Mouse (Mus musculus) yolk sac, embryonic 10.5 days (tissue): ENCODE data around the gene Alg9.

Source experiments
- DNase-seq: peaks from one replicate; pipeline ENCODE4 v3.0.0-alpha.2; 2017; ENCODE audit warnings: low spot score

Gene Alg9

DNA sequence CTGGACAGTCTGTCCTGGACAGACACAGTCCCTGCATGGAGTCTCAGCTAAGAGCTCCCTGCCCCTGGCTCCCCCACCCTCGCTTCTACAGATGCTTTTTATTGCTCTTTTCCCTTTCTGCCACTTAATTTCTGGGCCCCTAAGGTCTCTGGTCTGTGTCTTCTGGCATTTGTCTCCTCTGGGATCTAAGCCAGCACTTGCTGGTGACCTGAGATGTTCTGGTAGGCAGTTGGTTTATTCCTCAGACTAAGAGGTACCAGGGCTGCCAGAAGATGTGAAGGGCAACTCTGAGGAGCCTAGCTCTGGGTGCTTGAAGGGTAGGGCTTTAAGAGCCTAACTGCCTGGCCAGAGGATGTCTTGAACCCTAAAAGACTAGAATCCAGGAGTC is 110.8 kb downstream of the Alg9 start:
- DNase-seq = no peak

GRCm38 (mm10) chr9:50886870-50887269 is 112.1 kb downstream of the Alg9 start:
- DNase-seq = no peak

DNA sequence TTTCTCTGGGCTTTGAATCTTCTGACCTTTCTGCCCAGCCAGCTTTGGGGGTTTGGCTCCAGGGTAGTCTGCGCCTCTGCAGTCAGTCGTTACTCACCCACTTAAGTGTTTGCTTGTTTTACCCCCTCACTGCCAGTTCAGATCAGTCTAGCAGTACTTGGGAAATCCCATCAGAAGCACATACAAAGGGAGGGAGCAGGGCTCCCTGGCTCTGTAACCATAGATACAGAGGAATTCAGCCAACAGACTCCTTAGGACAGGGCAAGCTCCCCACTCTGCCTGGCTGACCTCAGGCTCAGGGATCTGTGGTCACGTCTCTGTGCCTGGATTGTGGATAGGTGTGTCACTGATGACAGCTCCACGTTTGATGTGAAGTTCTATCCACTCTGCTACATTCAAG is 112.5 kb downstream of the Alg9 start:
- no peak for DNase-seq

DNA sequence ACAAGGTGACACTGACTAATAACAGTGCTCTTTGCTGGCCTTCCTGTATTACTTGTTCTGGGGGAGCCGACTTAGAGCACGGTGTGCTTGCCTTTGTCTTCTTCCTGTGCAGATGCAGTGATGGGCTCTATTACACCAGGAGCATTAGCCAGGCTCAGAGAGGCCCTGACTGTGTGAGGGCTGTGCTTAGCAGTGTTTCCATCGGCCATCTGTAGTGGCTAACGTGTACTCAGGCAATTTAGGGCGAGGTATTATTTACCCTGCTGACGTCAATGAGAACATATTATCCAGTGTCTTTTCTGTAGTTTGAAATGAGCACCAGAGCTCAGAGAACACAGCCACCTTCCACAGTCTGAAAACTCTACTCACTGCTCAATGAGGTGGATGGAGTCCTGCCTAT is 114.4 kb downstream of the Alg9 start:
- DNase-seq = no peak

DNA sequence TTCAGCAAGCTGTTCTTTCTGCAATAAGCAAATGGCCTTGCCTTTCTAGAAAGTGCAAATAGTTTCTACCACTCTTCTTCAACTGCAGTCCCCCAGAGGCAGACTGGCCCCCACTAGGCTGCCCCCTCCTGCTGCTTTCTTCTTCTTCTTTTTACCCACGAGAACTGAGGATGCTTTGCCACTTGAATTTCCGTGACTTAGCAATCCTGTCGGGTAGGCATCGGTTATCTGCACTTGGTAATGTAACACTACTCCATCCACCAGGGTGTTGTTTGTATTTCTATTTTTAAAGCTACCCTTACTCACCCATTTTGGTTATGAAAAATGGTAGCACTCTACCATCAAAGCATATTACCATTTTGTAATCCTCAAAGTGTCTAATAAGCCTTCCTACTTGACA is 115.1 kb downstream of the Alg9 start:
- no peak for DNase-seq

- no peak for DNase-seq
Measured at GRCm38 (mm10) chr9:50890494-50891090, 115.8 kb downstream of the Alg9 start.
